Mouse (Mus musculus) liver, embryonic 14.5 days (tissue): Measurements from ENCODE around the gene 1700012B07Rik.

ENCODE experiments used
- CTCF ChIP-seq: IDR thresholded peaks from 2 replicates; pipeline ENCODE4 v1.5.1; 2016; ENCODE audit warnings: antibody characterized with exemption, low read depth, control low read depth
- EP300 ChIP-seq: IDR thresholded peaks from 2 replicates; pipeline ENCODE4 v1.6.1; 2016; ENCODE audit warnings: antibody characterized with exemption, low read depth

- TF ChIP-seq CTCF = no peak
- TF ChIP-seq EP300 = no peak
These were observed 10.9 kb downstream of the 1700012B07Rik start for GRCm38 (mm10) chr11:109816911-109817310.
